Mouse (Mus musculus): ENCODE data around the gene Dst. TPM values are rescaled to one million over a fixed set of nuclear protein-coding genes. Genes with fewer than 3 reads are reported as not detected.

Gene Dst
- total and polyA plus RNA-seq, 2 experiments from 2014 or later: 31.7 to 155 TPM

- no peak for TF ChIP-seq CTCF (IDR thresholded peaks at IDR 0.05)
- ATAC-seq (ENCODE audit: low FRiP score): no peak
- H3K36me3 ChIP-seq (ENCODE audit: insufficient read depth, low read length): peaks cover 8% of the 10 kb centered on the region; the same call in 1 of the 2 replicates
- no peak overlapping the region for H3K4me3 ChIP-seq (ENCODE audit: low read depth, low read length)
- H3K27ac ChIP-seq (ENCODE audit: low read depth, low read length): no peak overlapping the region
- no peak for DNase-seq (ENCODE audit: low spot score)
- no peak overlapping the region for H3K9ac ChIP-seq (replicated peaks; ENCODE audit: low read length, poor library complexity, severe bottlenecking)
- H3K27me3 ChIP-seq (ENCODE audit: insufficient read depth, low read length): no peaks in the 10 kb centered on the region
- 67% methylated on average over 8 of the region's 8 CpGs for WGBS
- no peaks in the 10 kb centered on the region for H3K4me1 ChIP-seq (ENCODE audit: insufficient read depth, low read length)
- H3K9me3 ChIP-seq (ENCODE audit: low read length): no peaks in the 10 kb centered on the region
- no peak overlapping the region for H3K4me2 ChIP-seq (ENCODE audit: low read depth, low read length, poor library complexity, severe bottlenecking)
Observed at GRCm38 (mm10) chr1:33911589-33911988, 3.6 kb downstream of the Dst start.

- Histone ChIP-seq H3K9ac (replicated peaks; ENCODE audit: low read length, poor library complexity, severe bottlenecking) (no peak overlapping the region), H3K36me3 (ENCODE audit: insufficient read depth, low read length) (peaks cover 13% of the 10 kb centered on the region), H3K4me2 (ENCODE audit: low read depth, low read length, poor library complexity, severe bottlenecking) (no peak overlapping the region), H3K4me1 (ENCODE audit: insufficient read depth, low read length) (no peaks in the 10 kb centered on the region), H3K27me3 (ENCODE audit: insufficient read depth, low read length) (no peaks in the 10 kb centered on the region), H3K27ac (ENCODE audit: low read depth, low read length) (no peak overlapping the region), H3K9me3 (ENCODE audit: low read length) (no peaks in the 10 kb centered on the region), H3K4me3 (ENCODE audit: low read depth, low read length) (no peak overlapping the region)
- no peak for TF ChIP-seq CTCF (IDR thresholded peaks at IDR 0.05)
- DNase-seq (ENCODE audit: low spot score) (no peak), ATAC-seq (ENCODE audit: low FRiP score) (no peak)
- WGBS: 93% methylated on average over 5 of the region's 5 CpGs
Observed at GRCm38 (mm10) chr1:33916554-33916953, 8.5 kb downstream of the Dst start.

GRCm38 (mm10) chr1:33922975-33923374 is 14.9 kb downstream of the Dst start:
- H3K36me3 ChIP-seq (ENCODE audit: insufficient read depth, low read length): peaks cover 4% of the 10 kb centered on the region; the same call in 1 of the 2 replicates
- H3K4me2 ChIP-seq (ENCODE audit: low read depth, low read length, poor library complexity, severe bottlenecking): no peak overlapping the region
- WGBS: 73% methylated on average over 7 of the region's 7 CpGs
- no peaks in the 10 kb centered on the region for H3K27me3 ChIP-seq (ENCODE audit: insufficient read depth, low read length)
- H3K27ac ChIP-seq (ENCODE audit: low read depth, low read length): no peak overlapping the region
- H3K4me3 ChIP-seq (ENCODE audit: low read depth, low read length): no peak overlapping the region
- no peak for ATAC-seq (ENCODE audit: low FRiP score)
- H3K9me3 ChIP-seq (ENCODE audit: low read length): no peaks in the 10 kb centered on the region
- no peak for TF ChIP-seq CTCF (IDR thresholded peaks at IDR 0.05)
- no peaks in the 10 kb centered on the region for H3K4me1 ChIP-seq (ENCODE audit: insufficient read depth, low read length)
- H3K9ac ChIP-seq (replicated peaks; ENCODE audit: low read length, poor library complexity, severe bottlenecking): no peak overlapping the region
- no peak for DNase-seq (ENCODE audit: low spot score)

DNA sequence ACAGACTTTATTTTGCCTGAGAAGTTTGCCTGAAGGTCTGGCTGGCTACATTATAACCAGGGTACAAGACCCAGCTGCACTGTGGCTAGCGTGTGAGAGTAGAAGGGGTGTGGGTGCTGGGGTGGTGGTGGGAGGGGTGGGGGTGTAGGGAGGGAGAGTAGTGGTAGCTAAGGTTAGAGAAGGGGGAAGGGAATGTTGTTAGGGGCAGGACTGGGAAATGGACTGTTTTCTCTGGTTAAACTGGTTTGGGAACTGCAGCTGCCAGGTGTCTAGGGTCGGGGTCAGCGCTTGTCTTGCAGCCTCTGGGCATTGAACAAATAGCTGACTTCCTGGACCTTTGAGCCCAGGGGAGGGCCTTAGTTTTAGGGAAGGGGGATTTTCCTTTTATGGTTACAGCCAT is 17.3 kb downstream of the Dst start:
- no peaks in the 10 kb centered on the region for H3K9me3 ChIP-seq (ENCODE audit: low read length)
- no peak for TF ChIP-seq CTCF (IDR thresholded peaks at IDR 0.05)
- no peak overlapping the region for H3K4me3 ChIP-seq (ENCODE audit: low read depth, low read length)
- DNase-seq (ENCODE audit: low spot score): no peak
- no peaks in the 10 kb centered on the region for H3K36me3 ChIP-seq (ENCODE audit: insufficient read depth, low read length)
- WGBS: 81% methylated on average over 3 of the region's 3 CpGs
- ATAC-seq (ENCODE audit: low FRiP score): no peak
- no peaks in the 10 kb centered on the region for H3K27me3 ChIP-seq (ENCODE audit: insufficient read depth, low read length)
- H3K9ac ChIP-seq (replicated peaks; ENCODE audit: low read length, poor library complexity, severe bottlenecking): no peak overlapping the region
- H3K27ac ChIP-seq (ENCODE audit: low read depth, low read length): no peak overlapping the region
- H3K4me1 ChIP-seq (ENCODE audit: insufficient read depth, low read length): no peaks in the 10 kb centered on the region
- H3K4me2 ChIP-seq (ENCODE audit: low read depth, low read length, poor library complexity, severe bottlenecking): no peak overlapping the region

DNA sequence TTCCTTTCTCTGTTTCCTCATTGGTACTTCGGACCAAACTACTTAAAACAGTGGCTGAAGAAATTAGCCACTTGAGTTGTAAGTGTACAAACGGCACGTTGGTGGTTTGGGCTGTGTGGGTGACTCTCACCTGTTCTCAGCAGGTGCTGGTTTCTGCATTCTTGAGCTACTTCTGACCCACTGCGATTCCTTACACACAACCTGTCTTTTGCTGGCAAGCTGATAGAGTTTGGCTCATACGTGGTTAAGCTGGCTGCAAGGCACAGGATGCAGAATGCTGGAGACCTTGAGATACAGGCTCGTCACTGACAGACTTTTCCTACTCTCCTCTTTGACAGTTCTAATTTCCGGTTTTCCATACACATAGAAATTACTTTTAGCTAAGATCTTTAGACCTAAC is 19.4 kb downstream of the Dst start:
- no peaks in the 10 kb centered on the region for H3K27me3 ChIP-seq (ENCODE audit: insufficient read depth, low read length)
- H3K36me3 ChIP-seq (ENCODE audit: insufficient read depth, low read length): no peaks in the 10 kb centered on the region
- no peak overlapping the region for H3K4me3 ChIP-seq (ENCODE audit: low read depth, low read length)
- H3K27ac ChIP-seq (ENCODE audit: low read depth, low read length): no peak overlapping the region
- H3K9me3 ChIP-seq (ENCODE audit: low read length): no peaks in the 10 kb centered on the region
- H3K9ac ChIP-seq (replicated peaks; ENCODE audit: low read length, poor library complexity, severe bottlenecking): no peak overlapping the region
- no peak overlapping the region for H3K4me2 ChIP-seq (ENCODE audit: low read depth, low read length, poor library complexity, severe bottlenecking)
- TF ChIP-seq CTCF (IDR thresholded peaks at IDR 0.05): no peak
- ATAC-seq (ENCODE audit: low FRiP score) (no peak), DNase-seq (ENCODE audit: low spot score) (no peak)
- 92% methylated on average over 7 of the region's 7 CpGs for WGBS
- no peaks in the 10 kb centered on the region for H3K4me1 ChIP-seq (ENCODE audit: insufficient read depth, low read length)

- no peaks in the 10 kb centered on the region for H3K27me3 ChIP-seq (ENCODE audit: insufficient read depth, low read length)
- no peak overlapping the region for H3K4me2 ChIP-seq (ENCODE audit: low read depth, low read length, poor library complexity, severe bottlenecking)
- ATAC-seq (ENCODE audit: low FRiP score) (no peak), DNase-seq (ENCODE audit: low spot score) (no peak)
- no peak overlapping the region for H3K27ac ChIP-seq (ENCODE audit: low read depth, low read length)
- H3K4me1 ChIP-seq (ENCODE audit: insufficient read depth, low read length): no peaks in the 10 kb centered on the region
- 42% methylated on average over 8 of the region's 8 CpGs for WGBS
- no peak for TF ChIP-seq CTCF (IDR thresholded peaks at IDR 0.05)
- no peak overlapping the region for H3K9ac ChIP-seq (replicated peaks; ENCODE audit: low read length, poor library complexity, severe bottlenecking)
- H3K4me3 ChIP-seq (ENCODE audit: low read depth, low read length): no peak overlapping the region
- H3K9me3 ChIP-seq (ENCODE audit: low read length): no peaks in the 10 kb centered on the region
- H3K36me3 ChIP-seq (ENCODE audit: insufficient read depth, low read length): no peaks in the 10 kb centered on the region
Observed at GRCm38 (mm10) chr1:33931791-33932190, 23.8 kb downstream of the Dst start.

Data from midbrain, postnatal 0 days (tissue).